Mouse (Mus musculus) splenic B cell, adult 2 months (primary cell): ENCODE results near the gene Rgp1.
"Not testable (repeated sequence)": the region's sequence is repeated elsewhere in the genome, so short reads cannot be mapped to it uniquely, and the experiment has no call there.

ENCODE experiments used
- DNase-seq: peaks from one replicate; pipeline ENCODE4 v3.0.0-alpha.2; 2011; ENCODE audit warnings: low read depth, low spot score
- H3K27me3 ChIP-seq: 2 replicates; pipeline ENCODE4 v1.6.1; 2012; ENCODE audit warnings: mild to moderate bottlenecking, low read length, moderate library complexity, mixed read lengths; ENCODE audit not compliant: control insufficient read depth, poor library complexity, insufficient read depth, severe bottlenecking
- H3K36me3 ChIP-seq: 2 replicates; pipeline ENCODE4 v1.6.1; 2012; ENCODE audit warnings: mild to moderate bottlenecking, low read length, moderate library complexity, mixed read lengths; ENCODE audit not compliant: control insufficient read depth, poor library complexity, insufficient read depth, severe bottlenecking

The Rgp1 gene

GRCm38 (mm10) chr4:43577237-43577881, 1.2 kb upstream of the Rgp1 start:
- no peak for DNase-seq
- Histone ChIP-seq H3K36me3 (peaks cover 1% of the 10 kb centered on the region; the same call in 1 of the 2 replicates), H3K27me3 (no peaks in the 10 kb centered on the region)

- Histone ChIP-seq H3K36me3 (peaks cover 1% of the 10 kb centered on the region), H3K27me3 (no peaks in the 10 kb centered on the region)
- no peak for DNase-seq
Measured at GRCm38 (mm10) chr4:43579256-43579655, 741 bp downstream of the Rgp1 start.

- Histone ChIP-seq H3K36me3 (peaks cover 1% of the 10 kb centered on the region), H3K27me3 (no peaks in the 10 kb centered on the region)
- DNase-seq = no peak
Measured at GRCm38 (mm10) chr4:43579731-43580130, 1.2 kb downstream of the Rgp1 start.

- Histone ChIP-seq H3K27me3 (no peaks in the 10 kb centered on the region), H3K36me3 (peaks cover 1% of the 10 kb centered on the region)
- DNase-seq = no peak
Measured at GRCm38 (mm10) chr4:43580721-43581120, 2.2 kb downstream of the Rgp1 start.

GRCm38 (mm10) chr4:43581381-43581780, 2.9 kb downstream of the Rgp1 start:
- Histone ChIP-seq H3K36me3 (peaks cover 1% of the 10 kb centered on the region), H3K27me3 (no peaks in the 10 kb centered on the region)
- DNase-seq = no peak

GRCm38 (mm10) chr4:43582241-43582640, 3.7 kb downstream of the Rgp1 start:
- peaks cover 1% of the 10 kb centered on the region for H3K36me3 ChIP-seq
- DNase-seq = no peak
- H3K27me3 ChIP-seq = no peaks in the 10 kb centered on the region

- H3K36me3 ChIP-seq = peaks cover 1% of the 10 kb centered on the region
- DNase-seq = no peak
- no peaks in the 10 kb centered on the region for H3K27me3 ChIP-seq
Measured at GRCm38 (mm10) chr4:43583421-43583820, 4.9 kb downstream of the Rgp1 start.

GRCm38 (mm10) chr4:43584444-43585416, 6.2 kb downstream of the Rgp1 start, which contains the start of gene Msmp:
Msmp (minus strand) TSS chr4:43584494.
- peaks cover 1% of the 10 kb centered on the region for H3K36me3 ChIP-seq
- DNase-seq = no peak

GRCm38 (mm10) chr4:43585682-43586081, 7.2 kb downstream of the Rgp1 start:
- no peaks in the 10 kb centered on the region for H3K27me3 ChIP-seq
- peaks cover 1% of the 10 kb centered on the region for H3K36me3 ChIP-seq
- DNase-seq = no peak

More at GRCm38 (mm10) chr4:43584444-43585416, 6.2 kb downstream of the Rgp1 start, which contains the start of gene Msmp:
- no peaks in the 10 kb centered on the region for H3K27me3 ChIP-seq

GRCm38 (mm10) chr4:43586411-43586810, 7.9 kb downstream of the Rgp1 start:
- DNase-seq = no peak
- H3K27me3 ChIP-seq = no peaks in the 10 kb centered on the region
- peaks cover 1% of the 10 kb centered on the region for H3K36me3 ChIP-seq

GRCm38 (mm10) chr4:43587681-43588080, 9.2 kb downstream of the Rgp1 start:
- Histone ChIP-seq H3K27me3 (no peaks in the 10 kb centered on the region), H3K36me3 (no peaks in the 10 kb centered on the region; the same call in none of the 2 replicates)
- no peak for DNase-seq

GRCm38 (mm10) chr4:43591543-43591942, 13.0 kb downstream of the Rgp1 start:
- no peaks in the 10 kb centered on the region for H3K36me3 ChIP-seq
- H3K27me3 ChIP-seq = no peaks in the 10 kb centered on the region
- DNase-seq = no peak

GRCm38 (mm10) chr4:43591961-43592360, 13.4 kb downstream of the Rgp1 start:
- DNase-seq = no peak
- no peaks in the 10 kb centered on the region for H3K36me3 ChIP-seq
- H3K27me3 ChIP-seq = no peaks in the 10 kb centered on the region

- DNase-seq = no peak
- Histone ChIP-seq H3K27me3 (no peaks in the 10 kb centered on the region), H3K36me3 (no peaks in the 10 kb centered on the region)
Measured at GRCm38 (mm10) chr4:43593453-43593852, 14.9 kb downstream of the Rgp1 start.

- DNase-seq, H3K27me3 ChIP-seq, H3K36me3 ChIP-seq: not testable (repeated sequence)
Measured at GRCm38 (mm10) chr4:43596597-43596996, 18.1 kb downstream of the Rgp1 start.
